Mouse (Mus musculus) central nervous system, embryonic 11.5 days (tissue): ENCODE measurements around the gene Gpr137b. TPM values are rescaled to one million over a fixed set of nuclear protein-coding genes. Genes with fewer than 3 reads are reported as not detected.

Experiments
- polyA plus RNA-seq: library from polyadenylated mRNA; depleted of rRNA; stranded (reverse); fragments of >200 nt; gene quantifications from 2 replicates; pipeline ENCODE4 v1.2.3, GENCODE M21; 2012; rRNA removed

Gpr137b gene
- polyA plus RNA-seq = 20.3 and 25.8 TPM in 2 replicates

DNA sequence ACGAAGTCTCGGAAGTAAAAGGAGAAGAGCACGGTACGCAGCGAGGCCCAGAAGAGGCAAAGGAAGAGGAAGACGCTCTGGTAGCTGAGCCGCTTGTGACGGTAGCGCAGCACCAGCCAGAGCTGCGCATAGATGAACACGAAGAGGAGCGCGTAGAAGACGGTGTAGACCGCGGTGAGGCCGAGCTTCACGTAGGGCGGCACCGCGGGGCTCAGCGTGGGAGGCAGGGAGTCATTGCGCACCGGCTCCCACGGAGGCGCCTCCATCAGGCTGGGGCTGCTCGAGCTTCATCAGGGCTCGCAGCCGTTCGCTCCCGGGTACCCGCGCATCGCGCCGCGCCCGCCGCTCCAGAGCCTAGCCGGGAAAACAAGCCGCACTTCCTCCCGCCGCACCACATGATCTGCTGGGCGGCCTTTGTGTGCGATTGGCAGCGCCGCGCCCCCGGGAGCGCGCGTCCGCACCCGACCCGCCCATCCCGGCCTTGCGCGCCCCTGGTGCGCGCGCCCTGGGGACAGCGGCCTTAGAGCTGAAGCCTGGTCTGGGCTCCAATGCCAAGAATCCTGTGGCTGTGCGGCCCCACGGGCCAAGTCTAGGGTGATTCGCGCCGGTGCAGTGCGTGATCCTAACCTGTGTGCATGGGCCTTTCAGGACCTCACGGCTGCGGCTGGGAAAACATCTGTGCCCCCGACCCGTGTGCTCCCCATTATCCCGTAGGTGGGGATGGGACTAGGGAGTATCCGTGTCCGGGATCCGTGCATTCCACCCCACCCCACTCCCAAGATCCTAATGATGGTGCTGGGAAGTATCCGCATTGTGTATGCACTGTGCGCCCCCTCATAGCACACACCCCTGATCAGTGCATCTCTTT is at the start of gene Gpr137b:
Gene Gpr137b (minus strand): TSS at position 787 of the 868 bp plus-strand sequence.

DNA sequence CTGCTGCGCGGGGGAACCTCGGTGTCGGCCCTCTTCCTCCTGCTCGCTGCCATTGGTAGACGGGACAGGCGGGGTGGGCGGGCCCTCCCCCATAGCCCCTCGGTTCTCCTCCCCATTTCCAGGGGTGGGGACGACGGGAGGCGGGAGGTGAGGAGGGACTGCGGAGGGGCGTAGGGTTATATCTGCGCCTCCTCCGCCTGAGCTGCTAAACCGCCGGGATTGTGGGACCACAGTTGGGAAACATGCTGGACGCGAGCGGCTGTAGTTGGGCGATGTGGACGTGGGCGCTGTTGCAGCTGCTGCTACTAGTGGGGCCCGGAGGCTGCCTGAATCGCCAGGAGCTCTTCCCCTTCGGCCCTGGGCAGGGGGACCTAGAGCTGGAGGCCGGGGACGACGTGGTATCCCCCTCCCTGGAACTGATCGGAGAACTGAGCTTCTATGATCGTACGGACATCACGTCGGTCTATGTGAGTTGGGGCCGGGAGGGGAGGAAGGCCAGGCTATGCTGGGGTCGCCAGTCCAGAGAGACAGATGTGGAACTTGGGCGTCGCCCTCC is 43.7 kb upstream of the Gpr137b start, which contains the start of gene Nid1:
Gene Nid1 (plus strand): TSS at position 92 of the 556 bp plus-strand sequence.

Other genes with a start within 250 kb of the Gpr137b start
- gene Prl2c5, start 211.3 kb downstream of the Gpr137b start, polyA plus RNA-seq = 0.07 TPM in 1 of 2 replicates, not detected in the other
- 28.2 and 63.7 TPM in 2 replicates for gene Nid1, start 43.5 kb upstream of the Gpr137b start, polyA plus RNA-seq
- 3.3 and 3.5 TPM in 2 replicates for gene Lyst, start 196.4 kb upstream of the Gpr137b start, polyA plus RNA-seq